Mouse (Mus musculus): ENCODE results near the gene Apopt1.

- TF ChIP-seq CTCF (IDR thresholded peaks at IDR 0.05; ENCODE audit: low read depth) (no peak), EP300 (IDR thresholded peaks at IDR 0.05; ENCODE audit: low read depth) (no peak)
These were observed 47.8 kb upstream of the Apopt1 start for GRCm38 (mm10) chr12:111665041-111665880.
